Mouse (Mus musculus) intestine, embryonic 14.5 days (tissue): ENCODE measurements around the gene Robo1. TPM values are rescaled to one million over a fixed set of nuclear protein-coding genes. Genes with fewer than 3 reads are reported as not detected.
A peak's percentile ranks its signal among the peaks of the same experiment; 100 is the strongest.

Source experiments
- ATAC-seq: fragments of 200-750 bp; cut with Nextera tagmentation; replicated peaks from 2 replicates; pipeline ENCODE4 v1.8.0; 2017; ENCODE audit warnings: low read depth, moderate number of reproducible peaks, moderate TSS enrichment, moderate library complexity; ENCODE audit not compliant: low FRiP score, low TSS enrichment
- DNase-seq: peaks from one replicate; pipeline ENCODE4 v3.0.0-alpha.2; 2018; ENCODE audit warnings: low spot score
- H3K27ac ChIP-seq: fragments of 300-500 bp; sonication (generic); 2 replicates; pipeline ENCODE4 v1.5.1; 2014; ENCODE audit warnings: low read depth, mild to moderate bottlenecking, control low read depth
- H3K27me3 ChIP-seq: fragments of 300-500 bp; sonication (generic); replicated peaks from 2 replicates; pipeline ENCODE4 v1.6.1; 2014; ENCODE audit warnings: low read length, control low read depth; ENCODE audit not compliant: control insufficient read depth, insufficient read depth
- H3K36me3 ChIP-seq: fragments of 300-500 bp; sonication (generic); 2 replicates; pipeline ENCODE4 v1.6.1; 2014; ENCODE audit warnings: low read length, control low read depth; ENCODE audit not compliant: control insufficient read depth, insufficient read depth
- H3K4me1 ChIP-seq: fragments of 300-500 bp; sonication (generic); replicated peaks from 2 replicates; pipeline ENCODE4 v1.6.1; 2014; ENCODE audit warnings: low read length, control low read depth, mixed read lengths; ENCODE audit not compliant: control insufficient read depth, insufficient read depth
- H3K4me2 ChIP-seq: fragments of 300-500 bp; sonication (generic); 2 replicates; pipeline ENCODE4 v1.6.1; 2014; ENCODE audit warnings: low read length
- H3K4me3 ChIP-seq: fragments of 300-500 bp; sonication (generic); 2 replicates; pipeline ENCODE4 v1.5.1; 2014; ENCODE audit warnings: low read depth, low read length, control low read depth, mixed read lengths
- H3K9ac ChIP-seq: fragments of 300-500 bp; sonication (generic); 2 replicates; pipeline ENCODE4 v1.6.1; 2014; ENCODE audit warnings: mild to moderate bottlenecking, low read length
- H3K9me3 ChIP-seq: fragments of 300-500 bp; sonication (generic); 2 replicates; pipeline ENCODE4 v1.6.1; 2016; ENCODE audit warnings: low read length, control low read depth; ENCODE audit not compliant: control insufficient read depth
- WGBS: fragments of 180-500 bp; shearing (Covaris S2); extraction: QIAGEN DNeasy Blood & Tissue Kit; methylation state at CpG from one replicate; pipeline ENCODE4 v1.1.7; 2014; 5-methylcytosine and 5-hydroxymethylcytosine counted together
- polyA plus RNA-seq: library from polyadenylated mRNA; unstranded; fragments of >200 nt; fragmentation: Nextera tagmentation; extraction: Ambion mirVana; gene quantifications from 2 replicates; pipeline ENCODE4 v1.2.1, GENCODE M21; 2014

Gene Robo1
- polyA plus RNA-seq, 1 experiment from 2014 or later: 24.1 TPM

DNA sequence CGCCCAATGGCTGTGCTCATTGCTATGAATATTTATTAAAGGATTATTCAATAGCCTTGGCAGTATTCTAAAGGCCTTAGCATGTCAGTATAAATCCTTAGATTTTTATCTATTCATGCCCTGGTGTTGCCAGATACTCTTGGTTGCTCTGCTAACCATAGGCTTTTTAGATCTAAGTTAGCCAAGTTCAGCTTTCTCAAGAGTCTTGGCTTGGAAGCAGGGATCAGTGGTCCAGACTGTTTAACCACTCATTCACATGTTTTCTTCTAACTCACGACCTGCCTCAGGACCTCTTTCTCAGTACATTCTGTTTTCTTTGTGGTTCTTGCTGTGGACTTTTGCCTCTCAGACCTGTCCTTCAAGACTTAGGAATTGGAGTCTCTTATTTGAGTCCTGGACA lies 400.4 kb downstream of the Robo1 start:
- H3K27ac ChIP-seq: no peak overlapping the region
- H3K4me3 ChIP-seq: no peak overlapping the region
- no peak overlapping the region for H3K9ac ChIP-seq
- H3K4me2 ChIP-seq: no peak overlapping the region
- H3K4me1 ChIP-seq: no peaks in the 10 kb centered on the region
- H3K27me3 ChIP-seq: no peaks in the 10 kb centered on the region
- 76% methylated on average over 2 of the region's 2 CpGs for WGBS
- no peak for ATAC-seq
- no peaks in the 10 kb centered on the region for H3K9me3 ChIP-seq
- DNase-seq: no peak
- no peaks in the 10 kb centered on the region for H3K36me3 ChIP-seq

DNA sequence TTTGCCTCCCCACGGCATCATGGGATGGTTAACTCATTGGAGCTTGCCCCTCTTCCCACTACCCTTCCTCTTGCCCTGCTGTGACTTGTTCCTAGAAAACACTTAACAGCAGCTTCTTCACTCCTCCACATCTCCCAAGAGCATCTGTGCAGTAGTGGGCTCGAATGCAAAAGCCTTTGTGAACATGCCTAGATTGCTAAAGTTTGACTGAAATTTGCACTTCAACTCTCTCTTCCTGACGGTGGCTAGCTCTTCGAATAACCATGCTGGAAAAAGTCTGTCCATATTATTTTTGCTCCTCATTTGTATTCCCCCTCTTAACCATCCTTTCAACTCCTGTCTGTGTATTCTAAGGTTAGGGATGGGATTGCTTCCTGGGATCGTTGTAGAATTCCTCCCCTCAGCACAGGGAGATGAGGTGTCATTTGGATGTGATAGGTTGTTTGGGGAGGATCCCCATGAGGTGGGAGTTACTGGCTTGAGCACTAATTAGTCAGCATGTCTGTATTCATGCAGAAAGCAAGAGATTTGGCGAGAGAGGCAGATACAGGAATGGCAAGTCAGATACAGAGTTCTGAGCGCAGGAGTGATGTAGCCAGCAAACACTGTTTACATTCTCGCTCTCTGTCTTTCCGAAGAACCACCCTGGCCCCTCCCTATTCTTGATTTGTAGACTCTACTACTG lies 409.2 kb downstream of the Robo1 start:
- peaks cover 8% of the 10 kb centered on the region; the same call in 1 of the 2 replicates for H3K4me1 ChIP-seq
- H3K27me3 ChIP-seq: no peaks in the 10 kb centered on the region
- no peaks in the 10 kb centered on the region for H3K9me3 ChIP-seq
- no peak overlapping the region for H3K4me2 ChIP-seq
- H3K4me3 ChIP-seq: no peak overlapping the region
- H3K27ac ChIP-seq: no peak overlapping the region
- no peak for ATAC-seq
- 47% methylated on average over 9 of the region's 9 CpGs for WGBS
- H3K36me3 ChIP-seq: no peaks in the 10 kb centered on the region
- DNase-seq: no peak
- no peak overlapping the region for H3K9ac ChIP-seq

DNA sequence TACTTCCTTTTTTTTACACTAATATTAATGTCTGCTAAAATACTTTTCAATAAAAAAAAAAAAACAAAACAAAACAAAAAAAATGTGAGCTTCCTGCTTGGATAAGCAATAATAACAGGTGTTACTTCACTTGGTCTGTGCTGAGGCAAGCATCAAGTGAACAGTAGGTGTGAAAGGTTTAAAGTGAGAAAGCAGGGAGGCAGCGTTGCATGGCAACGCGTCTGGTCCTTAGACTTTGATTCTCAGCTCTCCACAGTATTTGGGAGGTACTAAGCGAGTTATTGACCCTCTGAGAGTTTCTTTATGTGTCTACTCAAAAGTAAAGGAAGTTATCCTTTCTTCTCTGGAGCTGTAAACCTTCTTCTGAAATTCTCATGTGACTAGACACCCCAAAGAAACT lies 411.0 kb downstream of the Robo1 start:
- H3K27me3 ChIP-seq: no peaks in the 10 kb centered on the region
- no peak overlapping the region for H3K4me2 ChIP-seq
- H3K9ac ChIP-seq: no peak overlapping the region
- peaks cover 8% of the 10 kb centered on the region; the same call in 1 of the 2 replicates for H3K4me1 ChIP-seq
- no peaks in the 10 kb centered on the region for H3K9me3 ChIP-seq
- DNase-seq (no peak), ATAC-seq (no peak)
- no peak overlapping the region for H3K4me3 ChIP-seq
- 86% methylated on average over 4 of the region's 4 CpGs for WGBS
- H3K27ac ChIP-seq: no peak overlapping the region
- no peaks in the 10 kb centered on the region for H3K36me3 ChIP-seq

DNA sequence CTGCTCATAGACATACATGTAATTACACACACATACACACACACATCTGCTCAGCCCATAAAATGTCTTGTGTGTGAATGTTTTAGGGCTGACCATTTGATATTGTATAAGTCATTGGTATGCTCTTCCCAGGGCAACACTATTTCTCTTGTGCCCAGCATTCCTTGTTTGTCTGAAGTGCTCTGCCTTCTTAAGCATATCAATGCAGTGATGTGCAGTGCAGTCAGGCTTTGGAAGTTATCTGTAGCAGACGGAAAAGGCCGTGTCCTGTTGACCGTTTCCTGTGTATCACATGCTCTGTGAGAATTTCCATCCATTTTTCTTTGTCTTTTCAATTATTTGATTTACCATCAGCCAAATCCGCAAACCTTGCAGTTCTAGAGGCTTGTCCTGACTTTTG lies 412.9 kb downstream of the Robo1 start:
- Histone ChIP-seq H3K9me3 (no peaks in the 10 kb centered on the region), H3K27me3 (no peaks in the 10 kb centered on the region), H3K4me3 (no peak overlapping the region), H3K9ac (no peak overlapping the region), H3K36me3 (no peaks in the 10 kb centered on the region), H3K27ac (no peak overlapping the region), H3K4me1 (peaks cover 7% of the 10 kb centered on the region; the same call in 1 of the 2 replicates), H3K4me2 (no peak overlapping the region)
- no peak for DNase-seq
- no peak for ATAC-seq
- 76% methylated on average over 4 of the region's 4 CpGs for WGBS

DNA sequence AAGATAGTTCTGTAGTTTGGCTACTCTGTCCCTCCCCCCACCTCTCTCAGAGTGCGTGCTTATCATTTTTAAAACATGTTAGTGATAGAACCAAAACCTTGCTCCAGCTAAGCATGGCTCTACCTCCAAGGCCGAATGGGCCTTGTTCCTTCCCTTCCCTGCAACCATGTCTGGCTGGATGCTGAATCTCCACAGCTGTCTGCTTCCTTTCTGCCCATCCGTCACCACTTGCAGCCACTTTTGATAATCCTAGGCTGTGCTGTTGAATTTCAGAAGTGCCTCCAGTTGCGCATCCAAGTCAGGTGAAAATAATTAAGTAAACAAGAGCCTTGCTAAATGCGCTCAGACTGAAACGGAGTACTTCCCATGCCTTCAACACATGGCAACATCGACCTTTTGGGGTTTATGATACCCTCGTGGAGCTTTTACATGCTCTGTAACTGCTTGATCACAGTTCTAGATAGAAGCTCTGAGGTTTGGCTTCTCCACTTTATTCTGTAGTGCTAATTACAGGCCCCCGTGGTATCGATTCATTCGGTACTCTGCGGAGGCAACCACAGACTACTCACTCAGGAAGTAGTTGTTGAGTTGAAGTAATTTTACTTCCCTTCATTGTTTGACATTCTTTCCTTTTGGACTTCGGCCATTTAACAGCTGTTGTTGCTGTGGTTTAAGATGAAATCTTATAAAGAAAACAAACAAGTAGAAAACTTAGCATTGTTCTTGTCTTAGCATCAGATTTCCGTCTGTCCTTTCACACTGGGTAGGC lies 413.8 kb downstream of the Robo1 start:
- Histone ChIP-seq H3K27me3 (no peaks in the 10 kb centered on the region), H3K4me3 (no peak overlapping the region), H3K9me3 (no peaks in the 10 kb centered on the region), H3K27ac (0 out of 2 replicates have a peak overlapping the region, but pooled peaks have one; percentile 5), H3K4me2 (no peak overlapping the region), H3K36me3 (no peaks in the 10 kb centered on the region), H3K9ac (no peak overlapping the region), H3K4me1 (peaks cover 4% of the 10 kb centered on the region; the same call in 1 of the 2 replicates)
- DNase-seq (no peak), ATAC-seq (no peak)
- 62% methylated on average over 14 of the region's 14 CpGs for WGBS

DNA sequence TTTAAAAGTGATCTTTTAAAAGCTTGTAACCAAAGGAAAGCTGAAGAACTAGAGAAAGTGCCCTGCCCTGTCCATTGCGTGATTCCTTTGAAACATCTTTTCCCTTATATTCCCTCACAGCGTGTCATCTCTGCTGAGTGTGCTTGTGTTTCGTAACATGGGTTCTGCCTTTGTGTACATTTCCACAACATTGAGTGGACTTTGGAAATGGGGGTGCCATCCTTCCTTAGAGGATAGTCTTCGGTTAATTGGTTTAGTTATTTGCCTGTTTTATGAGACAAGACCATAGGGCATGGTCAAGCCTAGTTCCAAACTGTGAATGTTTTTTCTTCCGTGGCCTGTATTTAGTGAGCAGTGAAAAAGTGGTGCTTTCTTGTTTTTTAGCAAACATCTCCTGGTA lies 426.1 kb downstream of the Robo1 start:
- ATAC-seq: no peak
- Histone ChIP-seq H3K27ac (no peak overlapping the region), H3K9me3 (no peaks in the 10 kb centered on the region), H3K4me1 (peaks cover 21% of the 10 kb centered on the region), H3K36me3 (no peaks in the 10 kb centered on the region), H3K9ac (no peak overlapping the region), H3K27me3 (no peaks in the 10 kb centered on the region), H3K4me2 (no peak overlapping the region), H3K4me3 (no peak overlapping the region)
- DNase-seq: no peak
- 68% methylated on average over 5 of the region's 5 CpGs for WGBS

DNA sequence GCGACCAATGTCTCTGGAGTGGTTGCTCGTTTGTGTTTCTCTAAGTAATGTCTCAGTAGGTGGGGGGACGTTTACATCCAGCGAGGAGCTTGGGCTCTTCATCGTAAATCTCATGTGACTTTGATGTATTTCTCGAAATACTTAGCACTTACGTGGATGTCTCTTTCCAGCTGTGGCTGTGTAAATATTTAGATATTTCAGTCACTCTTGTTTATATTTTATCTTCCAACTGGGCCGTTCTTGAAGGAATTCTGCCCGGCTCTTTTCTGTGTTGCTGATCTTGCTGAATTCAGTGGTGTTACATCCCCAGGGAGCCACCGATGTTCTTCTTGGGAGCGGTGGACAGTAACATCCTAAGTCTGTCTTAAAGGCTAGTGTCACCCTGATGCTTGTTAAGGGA lies 427.1 kb downstream of the Robo1 start:
- Histone ChIP-seq H3K27me3 (no peaks in the 10 kb centered on the region), H3K4me3 (no peak overlapping the region), H3K9me3 (no peaks in the 10 kb centered on the region), H3K4me1 (peaks cover 21% of the 10 kb centered on the region), H3K36me3 (no peaks in the 10 kb centered on the region), H3K4me2 (no peak overlapping the region), H3K9ac (no peak overlapping the region), H3K27ac (no peak overlapping the region)
- DNase-seq: no peak
- ATAC-seq: 0 out of 2 replicates have a peak, but pooled peaks have one; percentile 53
- WGBS: 24% methylated on average over 11 of the region's 11 CpGs

DNA sequence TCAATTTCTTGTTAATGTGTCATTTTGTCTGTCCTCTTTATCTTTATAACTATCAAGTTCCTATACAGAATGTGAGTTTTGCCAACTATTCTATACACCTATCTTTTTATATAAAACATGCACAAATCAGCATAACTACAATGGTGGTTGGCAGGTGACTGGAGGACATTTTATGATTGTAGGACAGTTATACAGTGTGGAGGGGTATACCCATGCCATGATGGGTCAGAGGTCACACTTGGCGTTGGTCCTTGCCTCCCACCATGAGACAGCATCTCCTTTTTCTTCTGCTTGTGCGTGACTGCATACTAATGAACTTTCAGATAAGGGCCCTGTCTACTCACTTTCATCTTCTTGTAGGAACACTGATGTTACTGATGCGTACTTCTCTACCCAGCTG lies 427.5 kb downstream of the Robo1 start:
- Histone ChIP-seq H3K9ac (no peak overlapping the region), H3K9me3 (no peaks in the 10 kb centered on the region), H3K36me3 (no peaks in the 10 kb centered on the region), H3K27me3 (no peaks in the 10 kb centered on the region), H3K4me3 (no peak overlapping the region), H3K4me1 (peaks cover 21% of the 10 kb centered on the region), H3K4me2 (no peak overlapping the region), H3K27ac (no peak overlapping the region)
- DNase-seq: no peak
- 67% methylated on average over 3 of the region's 3 CpGs for WGBS
- no peak for ATAC-seq
